Mouse (Mus musculus): Measurements from ENCODE around the gene Kdm3a. TPM values are rescaled to one million over a fixed set of nuclear protein-coding genes. Genes with fewer than 3 reads are reported as not detected.

Gene Kdm3a
- total and polyA plus RNA-seq, 2 experiments from 2014 or later = 19.2 to 40.1 TPM

DNA sequence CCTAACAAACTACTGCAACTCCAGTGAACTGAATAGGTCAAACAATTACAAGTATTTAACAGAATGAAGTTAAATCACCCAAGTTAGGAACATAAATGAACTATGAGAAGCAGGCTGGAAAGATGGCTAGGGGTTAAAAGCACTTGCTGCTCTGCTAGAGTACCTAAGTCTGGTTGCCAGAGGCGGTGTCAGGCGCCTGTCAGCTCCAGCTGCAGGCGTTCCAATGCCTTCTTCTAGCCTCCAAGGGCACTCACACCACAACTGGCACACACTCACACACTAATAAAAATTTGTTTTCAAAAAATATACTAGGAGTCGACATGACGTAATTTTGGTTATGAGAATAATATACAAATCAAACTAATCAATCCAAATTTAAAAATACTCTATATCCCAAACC is 11.2 kb downstream of the Kdm3a start:
- ATAC-seq (no peak), DNase-seq (no peak)
- Histone ChIP-seq H3K4me1 (ENCODE audit: insufficient read depth) (no peaks in the 10 kb centered on the region), H3K27me3 (ENCODE audit: insufficient read depth, low read length) (no peaks in the 10 kb centered on the region), H3K36me3 (ENCODE audit: insufficient read depth) (peaks cover 48% of the 10 kb centered on the region), H3K4me2 (ENCODE audit: low read depth) (no peak overlapping the region), H3K4me3 (ENCODE audit: low read depth, low read length) (no peak overlapping the region), H3K9ac (no peak overlapping the region), H3K27ac (ENCODE audit: low read depth, low read length) (no peak overlapping the region), H3K9me3 (ENCODE audit: low read length) (no peaks in the 10 kb centered on the region)
- WGBS = 87% methylated on average over 5 of the region's 5 CpGs
- TF ChIP-seq CTCF (IDR thresholded peaks at IDR 0.05; ENCODE audit: low read depth) = no peak

- 75% methylated on average over 5 of the region's 5 CpGs for WGBS
- Histone ChIP-seq H3K27me3 (ENCODE audit: insufficient read depth, low read length) (no peaks in the 10 kb centered on the region), H3K36me3 (ENCODE audit: insufficient read depth) (peaks cover 51% of the 10 kb centered on the region), H3K4me3 (ENCODE audit: low read depth, low read length) (no peak overlapping the region), H3K4me1 (ENCODE audit: insufficient read depth) (no peaks in the 10 kb centered on the region), H3K4me2 (ENCODE audit: low read depth) (no peak overlapping the region), H3K9me3 (ENCODE audit: low read length) (no peaks in the 10 kb centered on the region), H3K27ac (ENCODE audit: low read depth, low read length) (no peak overlapping the region), H3K9ac (no peak overlapping the region)
- DNase-seq = no peak
- ATAC-seq = no peak
- TF ChIP-seq CTCF (IDR thresholded peaks at IDR 0.05; ENCODE audit: low read depth) = no peak
These were observed 15.8 kb downstream of the Kdm3a start for GRCm38 (mm10) chr6:71616959-71617358.

- TF ChIP-seq CTCF (IDR thresholded peaks at IDR 0.05; ENCODE audit: low read depth) = no peak
- Histone ChIP-seq H3K4me2 (ENCODE audit: low read depth) (no peak overlapping the region), H3K36me3 (ENCODE audit: insufficient read depth) (peaks cover 60% of the 10 kb centered on the region), H3K27me3 (ENCODE audit: insufficient read depth, low read length) (no peaks in the 10 kb centered on the region), H3K9ac (no peak overlapping the region), H3K27ac (ENCODE audit: low read depth, low read length) (no peak overlapping the region), H3K4me1 (ENCODE audit: insufficient read depth) (no peaks in the 10 kb centered on the region), H3K4me3 (ENCODE audit: low read depth, low read length) (no peak overlapping the region), H3K9me3 (ENCODE audit: low read length) (no peaks in the 10 kb centered on the region)
- ATAC-seq (no peak), DNase-seq (no peak)
These were observed 19.6 kb downstream of the Kdm3a start for GRCm38 (mm10) chr6:71613225-71613624.

GRCm38 (mm10) chr6:71609968-71610367 is 22.8 kb downstream of the Kdm3a start:
- H3K4me2 ChIP-seq (ENCODE audit: low read depth) = no peak overlapping the region
- no peaks in the 10 kb centered on the region for H3K4me1 ChIP-seq (ENCODE audit: insufficient read depth)
- ATAC-seq = no peak
- no peak overlapping the region for H3K27ac ChIP-seq (ENCODE audit: low read depth, low read length)
- TF ChIP-seq CTCF (IDR thresholded peaks at IDR 0.05; ENCODE audit: low read depth) = no peak
- no peak overlapping the region for H3K9ac ChIP-seq
- no peak overlapping the region for H3K4me3 ChIP-seq (ENCODE audit: low read depth, low read length)
- no peaks in the 10 kb centered on the region for H3K27me3 ChIP-seq (ENCODE audit: insufficient read depth, low read length)
- WGBS = 92% methylated on average over 7 of the region's 7 CpGs
- H3K9me3 ChIP-seq (ENCODE audit: low read length) = no peaks in the 10 kb centered on the region
- peaks cover 45% of the 10 kb centered on the region for H3K36me3 ChIP-seq (ENCODE audit: insufficient read depth)
- no peak for DNase-seq

DNA sequence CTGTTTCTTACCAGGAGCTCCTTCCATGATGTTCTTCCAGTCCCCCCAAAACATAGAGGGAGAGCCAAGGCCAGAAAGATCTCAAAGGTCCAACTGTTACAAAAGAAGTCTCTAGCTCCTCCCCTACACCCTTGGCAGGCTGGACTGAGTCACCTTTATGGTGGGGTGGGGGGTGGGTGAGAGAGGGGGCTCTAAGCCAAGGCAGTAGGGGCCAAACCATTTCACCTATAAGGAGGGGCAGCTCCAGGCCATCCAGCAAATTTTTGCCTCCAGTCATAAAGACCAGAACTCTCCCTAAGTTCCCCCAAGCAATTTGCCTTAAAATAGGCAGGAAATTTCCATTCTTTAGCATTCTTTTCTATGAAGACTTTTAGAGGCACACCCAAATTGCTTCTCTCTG is 23.8 kb downstream of the Kdm3a start:
- TF ChIP-seq CTCF (IDR thresholded peaks at IDR 0.05; ENCODE audit: low read depth) = no peak
- Histone ChIP-seq H3K4me3 (ENCODE audit: low read depth, low read length) (no peak overlapping the region), H3K9me3 (ENCODE audit: low read length) (no peaks in the 10 kb centered on the region), H3K4me1 (ENCODE audit: insufficient read depth) (no peaks in the 10 kb centered on the region), H3K27ac (ENCODE audit: low read depth, low read length) (no peak overlapping the region), H3K36me3 (ENCODE audit: insufficient read depth) (peaks cover 51% of the 10 kb centered on the region), H3K4me2 (ENCODE audit: low read depth) (no peak overlapping the region), H3K27me3 (ENCODE audit: insufficient read depth, low read length) (no peaks in the 10 kb centered on the region), H3K9ac (no peak overlapping the region)
- DNase-seq (no peak), ATAC-seq (no peak)

DNA sequence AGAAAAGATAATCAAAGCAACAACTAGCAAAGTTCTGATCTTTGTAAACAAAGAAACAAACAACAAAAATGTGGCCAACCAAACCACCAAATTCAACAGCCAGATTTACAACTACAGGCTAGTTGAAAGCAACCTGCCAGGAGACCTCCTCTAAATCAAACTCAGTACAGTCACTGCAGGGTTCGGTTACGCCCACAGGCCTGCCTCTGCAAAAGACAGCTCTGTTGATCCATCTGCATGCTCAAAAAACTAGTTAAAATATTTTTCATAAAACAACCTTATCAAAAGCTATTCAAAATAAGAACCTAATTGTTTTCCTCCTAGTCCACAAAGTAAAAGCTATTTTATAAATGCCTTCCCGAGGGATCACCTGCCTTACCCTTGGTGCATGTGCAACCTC is 25.0 kb downstream of the Kdm3a start:
- no peak overlapping the region for H3K27ac ChIP-seq (ENCODE audit: low read depth, low read length)
- ATAC-seq (no peak), DNase-seq (no peak)
- no peaks in the 10 kb centered on the region for H3K27me3 ChIP-seq (ENCODE audit: insufficient read depth, low read length)
- H3K4me1 ChIP-seq (ENCODE audit: insufficient read depth) = no peaks in the 10 kb centered on the region
- H3K36me3 ChIP-seq (ENCODE audit: insufficient read depth) = peaks cover 50% of the 10 kb centered on the region
- H3K9me3 ChIP-seq (ENCODE audit: low read length) = no peaks in the 10 kb centered on the region
- 89% methylated on average over 3 of the region's 3 CpGs for WGBS
- H3K4me2 ChIP-seq (ENCODE audit: low read depth) = no peak overlapping the region
- TF ChIP-seq CTCF (IDR thresholded peaks at IDR 0.05; ENCODE audit: low read depth) = no peak
- no peak overlapping the region for H3K4me3 ChIP-seq (ENCODE audit: low read depth, low read length)
- H3K9ac ChIP-seq = no peak overlapping the region

GRCm38 (mm10) chr6:71590154-71590553 is 42.6 kb downstream of the Kdm3a start:
- H3K4me1 ChIP-seq (ENCODE audit: insufficient read depth) = no peaks in the 10 kb centered on the region
- H3K36me3 ChIP-seq (ENCODE audit: insufficient read depth) = peaks cover 70% of the 10 kb centered on the region
- 96% methylated on average over 4 of the region's 4 CpGs for WGBS
- H3K9ac ChIP-seq = no peak overlapping the region
- no peak for ATAC-seq
- TF ChIP-seq CTCF (IDR thresholded peaks at IDR 0.05; ENCODE audit: low read depth) = no peak
- no peak overlapping the region for H3K27ac ChIP-seq (ENCODE audit: low read depth, low read length)
- H3K27me3 ChIP-seq (ENCODE audit: insufficient read depth, low read length) = no peaks in the 10 kb centered on the region
- no peak overlapping the region for H3K4me2 ChIP-seq (ENCODE audit: low read depth)
- H3K4me3 ChIP-seq (ENCODE audit: low read depth, low read length) = no peak overlapping the region
- H3K9me3 ChIP-seq (ENCODE audit: low read length) = no peaks in the 10 kb centered on the region
- no peak for DNase-seq

- no peak overlapping the region for H3K9ac ChIP-seq
- DNase-seq (no peak), ATAC-seq (no peak)
- TF ChIP-seq CTCF (IDR thresholded peaks at IDR 0.05; ENCODE audit: low read depth) = no peak
- H3K27ac ChIP-seq (ENCODE audit: low read depth, low read length) = no peak overlapping the region
- H3K4me3 ChIP-seq (ENCODE audit: low read depth, low read length) = no peak overlapping the region
- H3K4me1 ChIP-seq (ENCODE audit: insufficient read depth) = no peaks in the 10 kb centered on the region
- peaks cover 66% of the 10 kb centered on the region for H3K36me3 ChIP-seq (ENCODE audit: insufficient read depth)
- 98% methylated on average over 1 of the region's 1 CpGs for WGBS
- H3K27me3 ChIP-seq (ENCODE audit: insufficient read depth, low read length) = no peaks in the 10 kb centered on the region
- H3K4me2 ChIP-seq (ENCODE audit: low read depth) = no peak overlapping the region
- no peaks in the 10 kb centered on the region for H3K9me3 ChIP-seq (ENCODE audit: low read length)
These were observed 43.4 kb downstream of the Kdm3a start for GRCm38 (mm10) chr6:71589401-71589800.
